Mouse (Mus musculus) small intestine, adult 2 months (tissue): ENCODE measurements around the gene Psen2.

Source experiments
- CTCF ChIP-seq: fragments of 200-500 bp; IDR thresholded peaks from 2 replicates; pipeline ENCODE4 v1.5.1; 2012; ENCODE audit warnings: low read depth, mild to moderate bottlenecking, control low read depth, inconsistent platforms, low read length, moderate library complexity, mixed read lengths; ENCODE audit not compliant: insufficient replicate concordance, insufficient read length; ENCODE audit errors: extremely low read depth
- POLR2A ChIP-seq: fragments of 200-500 bp; IDR thresholded peaks from 2 replicates; pipeline ENCODE4 v1.6.1; 2012; ENCODE audit warnings: low read depth, mild to moderate bottlenecking, control low read depth, inconsistent platforms, low read length, moderate library complexity

GRCm38 (mm10) chr1:180277563-180277962, 14.3 kb upstream of the Psen2 start:
- TF ChIP-seq CTCF (no peak), POLR2A (no peak)
